Mouse (Mus musculus) midbrain, postnatal 0 days (tissue): ENCODE results near the gene Ephb1. TPM values are rescaled to one million over a fixed set of nuclear protein-coding genes. Genes with fewer than 3 reads are reported as not detected.
A peak's percentile ranks its signal among the peaks of the same experiment; 100 is the strongest.

Experiments
- ATAC-seq: fragments of 200-750 bp; cut with Nextera tagmentation; 2 replicates; pipeline ENCODE4 v1.8.0; 2017; ENCODE audit warnings: moderate number of reproducible peaks, mild to moderate bottlenecking, moderate TSS enrichment, moderate library complexity; ENCODE audit not compliant: low FRiP score
- DNase-seq: peaks from one replicate; pipeline ENCODE4 v3.0.0-alpha.2; 2015; ENCODE audit warnings: low spot score
- H3K27ac ChIP-seq: fragments of 300-500 bp; sonication (generic); 2 replicates; pipeline ENCODE4 v1.5.1; 2014; ENCODE audit warnings: low read depth, mild to moderate bottlenecking, low read length, mixed read lengths
- H3K27me3 ChIP-seq: fragments of 300-500 bp; sonication (generic); 2 replicates; pipeline ENCODE4 v1.6.1; 2014; ENCODE audit warnings: low read length, control low read depth, mixed read lengths; ENCODE audit not compliant: insufficient read depth
- H3K36me3 ChIP-seq: fragments of 300-500 bp; sonication (generic); 2 replicates; pipeline ENCODE4 v1.6.1; 2014; ENCODE audit warnings: low read length, control low read depth, mixed read lengths; ENCODE audit not compliant: insufficient read depth
- H3K4me1 ChIP-seq: fragments of 300-500 bp; sonication (generic); 2 replicates; pipeline ENCODE4 v1.6.1; 2014; ENCODE audit warnings: mild to moderate bottlenecking, control low read depth, antibody characterized with exemption, low read length, mixed read lengths; ENCODE audit not compliant: insufficient read depth
- H3K4me2 ChIP-seq: fragments of 300-500 bp; sonication (generic); 2 replicates; pipeline ENCODE4 v1.6.1; 2014; ENCODE audit warnings: low read depth, mild to moderate bottlenecking, low read length, mixed read lengths; ENCODE audit not compliant: poor library complexity, severe bottlenecking
- H3K4me3 ChIP-seq: fragments of 300-500 bp; sonication (generic); 2 replicates; pipeline ENCODE4 v1.5.1; 2014; ENCODE audit warnings: low read depth, mild to moderate bottlenecking, low read length, moderate library complexity
- H3K9ac ChIP-seq: fragments of 300-500 bp; sonication (generic); replicated peaks from 2 replicates; pipeline ENCODE4 v1.6.1; 2014; ENCODE audit warnings: mild to moderate bottlenecking, low read length, moderate library complexity, mixed read lengths; ENCODE audit not compliant: poor library complexity, severe bottlenecking
- H3K9me3 ChIP-seq: fragments of 300-500 bp; sonication (generic); 2 replicates; pipeline ENCODE4 v1.6.1; 2016; ENCODE audit warnings: low read length, control low read depth
- CTCF ChIP-seq: IDR thresholded peaks from 2 replicates; pipeline ENCODE4 v1.5.1; 2016; ENCODE audit warnings: antibody characterized with exemption, mild to moderate bottlenecking
- WGBS: fragments of 180-500 bp; shearing (Covaris S2); extraction: QIAGEN DNeasy Blood & Tissue Kit; methylation state at CpG from one replicate; pipeline ENCODE4 v1.1.7; 2014; 5-methylcytosine and 5-hydroxymethylcytosine counted together
- polyA plus RNA-seq: library from polyadenylated mRNA; unstranded; fragments of >200 nt; fragmentation: Nextera tagmentation; extraction: Ambion mirVana; gene quantifications from 2 replicates; pipeline ENCODE4 v1.2.1, GENCODE M21; 2015
- total RNA-seq: library from RNA; depleted of rRNA; stranded (reverse); fragments of >200 nt; gene quantifications from 2 replicates; pipeline ENCODE4 v1.2.3, GENCODE M21; 2014

The Ephb1 gene
- total and polyA plus RNA-seq, 2 experiments from 2014 or later = 69.4 to 85.9 TPM

- H3K9ac ChIP-seq = no peak overlapping the region
- no peaks in the 10 kb centered on the region for H3K4me1 ChIP-seq
- H3K27me3 ChIP-seq = peaks cover 7% of the 10 kb centered on the region; the same call in 1 of the 2 replicates
- no peak for TF ChIP-seq CTCF
- DNase-seq (no peak), ATAC-seq (no peak)
- no peaks in the 10 kb centered on the region for H3K36me3 ChIP-seq
- no peaks in the 10 kb centered on the region for H3K9me3 ChIP-seq
- no peak overlapping the region for H3K4me3 ChIP-seq
- WGBS = 54% methylated on average over 3 of the region's 3 CpGs
- no peak overlapping the region for H3K4me2 ChIP-seq
- H3K27ac ChIP-seq = no peak overlapping the region
Measured at GRCm38 (mm10) chr9:102355726-102356125, 1.2 kb upstream of the Ephb1 start.

DNA sequence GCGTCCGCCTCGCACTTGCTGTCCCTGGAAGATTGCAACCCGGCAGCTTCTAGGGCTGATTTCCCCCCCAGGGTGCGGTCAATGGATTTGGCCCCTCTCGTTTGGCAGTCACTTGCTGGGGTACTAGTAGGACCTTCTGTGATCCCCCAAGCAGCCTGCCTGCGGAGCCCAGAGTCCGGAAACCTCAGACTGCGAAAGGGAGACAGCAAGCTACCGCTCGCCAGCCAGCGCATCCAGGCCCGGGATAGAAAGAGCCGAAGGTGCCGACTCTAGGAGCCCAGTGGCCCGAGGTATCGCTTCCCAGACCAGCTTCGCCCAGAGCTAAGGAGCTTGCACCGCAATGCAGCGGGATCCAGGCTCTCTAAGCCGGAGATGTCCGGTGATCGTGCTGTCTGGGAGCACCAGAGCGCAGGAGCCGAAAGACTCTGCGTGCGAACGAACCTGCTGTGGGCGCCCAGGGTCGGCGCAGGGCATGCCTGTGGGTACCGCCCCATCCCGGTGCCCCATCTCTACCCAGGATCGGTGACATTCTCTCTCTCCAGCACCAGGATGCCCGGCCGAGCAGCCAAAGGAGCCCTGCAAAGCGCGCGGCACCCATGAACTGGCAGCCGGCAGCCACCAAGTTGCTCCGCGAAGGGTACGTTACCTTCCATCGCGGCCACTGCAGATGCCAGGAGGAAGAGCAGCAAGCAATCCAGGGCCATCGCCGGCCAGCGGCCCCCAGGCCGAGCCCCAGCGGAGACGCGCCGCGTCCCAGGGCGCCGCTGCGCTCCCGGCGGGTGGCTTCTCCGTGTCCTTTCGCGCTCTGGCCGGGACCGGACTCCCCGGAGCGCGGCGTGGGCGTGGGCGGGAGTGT is 629 bp downstream of the Ephb1 start:
- Histone ChIP-seq H3K27me3 (peaks cover 7% of the 10 kb centered on the region; the same call in 1 of the 2 replicates), H3K36me3 (no peaks in the 10 kb centered on the region), H3K9me3 (no peaks in the 10 kb centered on the region), H3K4me2 (peak overlapping the region; percentile 74), H3K4me1 (0 out of 2 replicates have a peak, but pooled peaks cover 9% of the 10 kb centered on the region), H3K4me3 (peak overlapping the region; percentile 96), H3K9ac (peak overlapping the region; percentile 91), H3K27ac (peak overlapping the region; percentile 89)
- no peak; the same call in 1 of the 2 replicates for TF ChIP-seq CTCF
- ATAC-seq (peak; percentile 42), DNase-seq (peak; percentile 48)
- under 1% methylated on average over 67 of the region's 70 CpGs for WGBS

- Histone ChIP-seq H3K27me3 (peaks cover 7% of the 10 kb centered on the region; the same call in 1 of the 2 replicates), H3K27ac (peak overlapping the region; percentile 89), H3K4me2 (peak overlapping the region; percentile 74), H3K4me3 (peak overlapping the region; percentile 96), H3K9me3 (no peaks in the 10 kb centered on the region), H3K36me3 (no peaks in the 10 kb centered on the region), H3K4me1 (0 out of 2 replicates have a peak, but pooled peaks cover 9% of the 10 kb centered on the region), H3K9ac (peak overlapping the region; percentile 91)
- ATAC-seq (no peak), DNase-seq (peak; percentile 28)
- no peak for TF ChIP-seq CTCF
- WGBS = under 1% methylated on average over 33 of the region's 38 CpGs
Measured at GRCm38 (mm10) chr9:102353056-102353635, 1.3 kb downstream of the Ephb1 start.

DNA sequence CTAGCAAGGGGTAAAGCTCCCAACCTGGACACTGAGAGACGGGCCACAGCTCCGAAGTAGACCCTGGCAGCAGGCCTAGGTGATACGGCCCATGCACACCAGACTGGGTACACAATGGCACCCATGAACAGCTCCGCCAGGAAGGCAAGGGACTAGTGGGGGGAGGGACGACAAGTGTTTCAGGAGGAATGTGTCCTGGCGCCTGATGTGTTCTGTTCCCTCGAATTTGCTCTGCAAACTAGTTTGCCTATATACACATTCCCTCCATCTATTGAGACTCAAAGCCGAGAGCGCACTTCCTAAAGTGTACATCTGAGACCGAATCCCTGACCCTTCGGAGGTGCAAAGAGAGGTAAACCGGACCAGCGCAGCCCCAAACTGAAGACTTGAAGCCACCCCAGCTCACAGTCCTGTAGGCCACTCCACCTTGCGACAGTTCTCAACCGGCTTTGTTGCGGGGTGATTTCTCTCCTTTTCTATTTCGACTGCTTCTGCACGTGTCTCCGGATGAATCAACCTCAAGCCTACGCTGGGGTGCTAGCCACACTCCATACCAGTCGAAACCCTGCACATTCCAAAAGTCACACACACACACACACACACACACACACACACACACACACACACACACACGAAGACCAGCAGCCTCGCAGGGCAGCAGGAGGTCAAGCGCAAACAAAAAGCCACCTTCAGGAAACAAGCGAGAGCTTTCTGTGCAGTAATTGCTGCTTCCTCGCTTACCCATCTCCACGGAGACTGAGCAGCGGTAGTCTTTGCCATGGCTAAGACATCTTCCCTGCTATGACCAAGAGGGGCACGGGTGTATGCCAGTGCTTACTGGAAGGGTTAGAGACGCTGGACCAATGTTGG is 2.1 kb downstream of the Ephb1 start:
- TF ChIP-seq CTCF = no peak
- Histone ChIP-seq H3K9ac (peak overlapping the region; percentile 91), H3K27ac (peak overlapping the region; percentile 89), H3K9me3 (no peaks in the 10 kb centered on the region), H3K4me1 (0 out of 2 replicates have a peak, but pooled peaks cover 9% of the 10 kb centered on the region), H3K27me3 (peaks cover 7% of the 10 kb centered on the region; the same call in 1 of the 2 replicates), H3K4me3 (peak overlapping the region; percentile 96), H3K36me3 (no peaks in the 10 kb centered on the region), H3K4me2 (peak overlapping the region; percentile 74)
- DNase-seq (peak; percentile 42), ATAC-seq (no peak)
- 2% methylated on average over 30 of the region's 30 CpGs for WGBS

GRCm38 (mm10) chr9:102351721-102352120 is 2.8 kb downstream of the Ephb1 start:
- Histone ChIP-seq H3K9me3 (no peaks in the 10 kb centered on the region), H3K27me3 (peaks cover 5% of the 10 kb centered on the region; the same call in 1 of the 2 replicates), H3K9ac (peak overlapping the region; percentile 91), H3K27ac (peak overlapping the region; percentile 63; the same call in 1 of the 2 replicates), H3K4me2 (peak overlapping the region; percentile 74), H3K36me3 (no peaks in the 10 kb centered on the region), H3K4me3 (peak overlapping the region; percentile 96), H3K4me1 (0 out of 2 replicates have a peak, but pooled peaks cover 9% of the 10 kb centered on the region)
- WGBS = 6% methylated on average over 10 of the region's 10 CpGs
- TF ChIP-seq CTCF = no peak; the same call in 1 of the 2 replicates
- no peak for ATAC-seq
- DNase-seq = peak; percentile 44
